Mouse (Mus musculus) testis, adult 2 months (tissue): ENCODE measurements around the gene Pnpla5.

ENCODE experiments used
- CTCF ChIP-seq: fragments of 200-500 bp; IDR thresholded peaks from 2 replicates; pipeline ENCODE4 v1.5.1; 2012; ENCODE audit warnings: low read depth, mild to moderate bottlenecking, inconsistent platforms, low read length, moderate library complexity; ENCODE audit not compliant: control insufficient read depth, insufficient read depth, insufficient replicate concordance
- POLR2A ChIP-seq: fragments of 200-500 bp; IDR thresholded peaks from 2 replicates; pipeline ENCODE4 v1.6.1; 2012; ENCODE audit warnings: low read depth, mild to moderate bottlenecking, inconsistent platforms, low read length, moderate library complexity; ENCODE audit not compliant: control insufficient read depth

GRCm38 (mm10) chr15:84115727-84116126, 7.2 kb downstream of the Pnpla5 start:
- TF ChIP-seq CTCF (no peak), POLR2A (no peak)
